Mouse (Mus musculus): ENCODE results near the gene Cdrt4.

The Cdrt4 gene

DNA sequence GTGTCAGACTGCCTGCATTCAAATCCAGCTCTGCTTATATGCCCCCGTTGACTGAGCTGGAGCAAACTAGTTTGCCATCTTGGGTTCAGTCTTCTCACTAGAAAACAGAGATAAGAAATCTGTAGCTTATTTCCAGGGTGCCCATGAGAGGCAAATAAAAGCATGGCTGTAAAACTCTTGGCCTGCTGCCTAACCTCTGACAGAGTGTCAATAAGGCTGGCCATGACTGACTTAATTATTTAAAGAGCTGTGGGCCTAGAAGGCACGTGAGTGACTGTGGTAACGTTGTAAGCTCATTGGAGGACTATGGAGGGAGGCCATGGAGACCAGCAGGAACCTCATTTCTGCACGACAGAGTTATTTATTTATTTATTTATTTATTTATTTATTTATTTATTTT is 5.5 kb upstream of the Cdrt4 start:
- no peak for DNase-seq

DNA sequence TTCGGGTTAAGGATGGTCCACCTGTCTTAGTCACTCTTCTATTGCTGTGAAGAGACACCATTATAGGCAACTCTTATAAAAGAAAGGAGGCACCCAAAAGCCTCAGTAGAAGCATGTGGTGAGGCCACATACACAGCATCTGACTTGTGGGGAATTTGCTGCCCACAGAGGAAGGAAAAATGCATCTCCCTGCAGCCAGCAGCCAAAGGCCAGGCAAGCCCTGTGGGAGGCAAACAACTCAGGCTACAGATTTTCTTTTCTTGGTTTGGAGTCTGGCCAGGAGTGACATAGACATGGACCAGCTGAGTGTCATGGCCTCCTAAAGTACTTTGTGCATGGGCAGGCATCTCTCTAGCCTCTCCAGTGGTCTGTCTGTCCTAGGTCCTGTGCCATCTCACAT is 1.4 kb upstream of the Cdrt4 start:
- DNase-seq: no peak

DNA sequence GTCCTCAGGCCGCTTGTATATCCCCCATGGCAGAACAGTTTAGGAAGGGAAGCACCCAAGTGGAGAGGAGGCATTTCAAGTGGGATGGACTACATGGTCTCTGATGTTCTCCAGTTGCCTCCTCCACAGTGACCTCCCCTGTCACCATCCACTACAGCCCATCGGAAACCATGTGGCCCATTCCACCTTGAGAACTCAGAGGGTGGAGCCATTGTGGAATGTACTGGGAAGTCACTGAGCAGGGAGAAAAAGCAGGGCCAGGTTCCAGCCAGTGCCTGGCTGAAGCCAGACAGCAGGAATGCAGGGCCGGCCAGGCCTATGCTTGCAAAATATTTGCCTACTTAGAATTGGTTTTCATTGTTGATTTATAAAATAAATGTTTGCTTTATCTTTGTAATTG is 3.8 kb downstream of the Cdrt4 start:
- no peak for DNase-seq

DNA sequence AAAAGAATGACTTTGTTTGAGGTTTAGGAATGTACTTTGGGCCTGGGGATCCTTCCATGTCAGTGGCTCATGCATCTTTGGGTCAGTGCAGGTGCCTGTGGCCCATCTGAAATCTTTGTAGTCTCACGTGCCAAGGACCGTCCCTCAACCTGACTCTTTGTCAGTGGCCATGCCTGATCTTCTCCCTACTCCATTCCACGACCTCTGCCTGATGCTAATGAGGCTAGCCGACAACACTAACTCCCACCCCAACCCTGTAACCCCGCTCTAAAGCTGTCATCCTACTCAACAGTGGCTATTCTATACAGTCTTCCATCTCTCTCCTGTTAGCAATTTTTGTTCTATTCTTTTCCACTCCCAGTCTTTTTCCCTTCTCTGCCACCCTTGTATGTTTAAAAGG is 4.2 kb downstream of the Cdrt4 start:
- DNase-seq: no peak

DNA sequence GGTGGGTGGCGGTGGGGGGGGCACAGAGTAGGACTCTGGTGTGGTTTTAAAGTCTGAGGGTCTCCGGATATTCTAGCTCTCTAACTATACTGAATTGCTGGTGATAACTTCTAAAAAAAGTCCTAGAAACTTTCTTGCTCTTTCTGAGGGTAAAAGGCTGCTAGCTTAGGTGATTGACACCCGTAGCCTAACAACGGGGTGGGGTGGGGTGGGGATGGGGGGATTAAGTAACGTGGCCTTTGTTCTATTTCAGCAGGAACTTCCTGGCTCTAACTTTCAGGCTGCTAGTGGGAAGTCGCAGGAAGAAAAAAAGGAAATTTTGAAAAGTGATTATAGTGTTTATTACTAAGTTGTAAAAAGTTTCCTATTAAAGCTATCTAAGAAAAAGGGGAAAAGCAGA is 4.8 kb downstream of the Cdrt4 start:
- no peak for DNase-seq

DNA sequence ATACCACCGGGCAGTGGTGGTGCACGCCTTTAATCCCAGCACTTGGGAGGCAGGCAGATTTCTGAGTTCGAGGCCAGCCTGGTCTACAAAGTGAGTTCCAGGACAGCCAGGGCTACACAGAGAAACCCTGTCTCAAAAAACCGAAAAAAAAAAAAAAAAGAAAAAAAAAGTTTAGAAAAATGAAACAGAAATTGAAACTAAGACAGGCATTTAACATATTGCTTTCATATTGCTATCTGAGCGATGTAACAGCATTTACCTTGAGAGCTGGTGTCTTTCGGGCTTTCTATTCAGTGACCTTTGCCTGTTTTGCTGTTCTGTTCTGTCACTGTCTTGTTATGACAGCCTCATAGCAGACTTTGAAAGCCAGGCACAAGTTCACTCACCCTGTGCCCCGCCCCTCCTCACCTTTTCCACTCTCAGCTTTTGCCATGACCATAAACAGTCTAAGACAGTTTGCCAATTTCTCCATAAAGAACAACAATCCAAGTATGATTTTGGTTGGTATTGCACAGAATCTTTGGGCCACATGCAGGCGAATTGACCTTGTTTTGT is 6.7 kb downstream of the Cdrt4 start:
- DNase-seq: no peak

DNA sequence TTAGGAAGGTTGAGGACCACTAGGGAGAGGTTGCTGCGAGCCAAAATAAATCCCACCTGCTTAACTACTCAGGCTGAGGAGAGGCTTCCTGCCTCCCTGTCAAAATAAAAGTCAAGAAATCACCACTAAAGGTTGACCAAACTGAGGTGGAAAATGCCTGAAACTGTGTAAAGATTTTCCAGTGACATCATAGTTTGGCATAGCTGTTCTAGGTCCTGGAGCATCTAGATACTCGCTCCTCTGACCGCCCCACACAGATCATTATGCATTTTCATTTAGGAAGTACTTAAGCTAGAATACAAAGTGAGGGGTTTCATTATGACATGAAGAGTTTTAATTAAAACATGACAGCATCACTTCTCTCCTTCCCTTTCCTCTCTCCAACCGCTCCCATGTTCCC is 12.3 kb downstream of the Cdrt4 start:
- DNase-seq: no peak

DNA sequence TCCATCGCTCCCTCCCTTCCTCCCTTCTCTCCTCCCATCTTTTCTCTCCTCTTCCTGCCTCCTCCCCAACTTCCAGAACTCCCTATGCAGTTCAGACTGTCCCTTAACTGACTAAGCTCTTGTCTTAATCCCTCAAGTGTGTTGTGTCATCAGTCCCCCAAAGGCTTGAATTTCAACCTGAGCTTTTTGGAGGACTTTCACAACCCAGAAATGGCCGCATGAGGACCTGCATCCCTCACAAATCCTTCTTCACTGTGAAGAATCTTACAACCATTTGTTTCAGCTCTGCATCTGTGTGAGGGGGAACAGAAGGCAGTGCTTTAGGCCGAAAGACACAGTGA is 15.4 kb downstream of the Cdrt4 start:
- DNase-seq: no peak

DNA sequence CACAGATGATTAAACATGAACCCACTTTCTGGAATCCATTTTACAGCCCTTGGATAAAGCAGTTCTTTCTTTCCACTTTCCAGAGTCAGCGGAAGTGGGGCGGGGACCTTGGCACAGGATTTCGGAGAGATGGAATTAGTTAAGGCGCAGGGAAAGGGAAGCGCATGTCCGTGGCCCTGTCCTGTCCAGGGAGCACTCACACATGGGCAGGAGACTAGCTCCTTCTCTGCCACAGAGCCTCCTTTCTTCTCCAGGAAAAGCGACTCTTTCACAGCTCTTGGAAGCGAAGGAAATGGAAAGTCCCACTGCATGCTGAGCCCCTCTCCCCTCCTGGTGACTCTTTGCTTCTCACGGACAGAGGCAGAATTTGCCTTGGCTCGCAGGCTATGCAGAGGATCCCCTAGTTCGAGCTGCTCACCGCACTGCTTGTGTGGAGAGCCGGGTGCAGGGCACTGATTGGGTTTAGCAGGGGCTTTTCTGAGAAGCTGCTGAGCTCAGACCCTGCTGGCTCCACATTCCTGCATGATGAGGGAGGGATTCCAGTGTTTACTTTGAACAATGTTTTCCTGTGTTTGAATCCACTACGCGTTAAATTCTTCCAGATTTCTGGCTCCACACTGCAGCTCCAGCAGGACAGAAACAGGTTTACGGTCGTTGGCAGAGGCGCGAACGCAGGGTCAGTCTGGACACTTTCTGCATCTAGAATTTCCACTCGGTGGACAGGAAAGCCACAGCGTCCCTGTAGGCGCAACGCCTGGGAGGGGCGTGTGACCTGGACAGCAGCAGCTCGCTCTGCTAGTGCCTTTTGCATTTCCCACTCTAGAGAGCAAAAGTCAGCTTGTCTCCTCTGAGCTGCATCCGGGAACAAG is 16.0 kb downstream of the Cdrt4 start:
- DNase-seq: peak; percentile 39

DNA sequence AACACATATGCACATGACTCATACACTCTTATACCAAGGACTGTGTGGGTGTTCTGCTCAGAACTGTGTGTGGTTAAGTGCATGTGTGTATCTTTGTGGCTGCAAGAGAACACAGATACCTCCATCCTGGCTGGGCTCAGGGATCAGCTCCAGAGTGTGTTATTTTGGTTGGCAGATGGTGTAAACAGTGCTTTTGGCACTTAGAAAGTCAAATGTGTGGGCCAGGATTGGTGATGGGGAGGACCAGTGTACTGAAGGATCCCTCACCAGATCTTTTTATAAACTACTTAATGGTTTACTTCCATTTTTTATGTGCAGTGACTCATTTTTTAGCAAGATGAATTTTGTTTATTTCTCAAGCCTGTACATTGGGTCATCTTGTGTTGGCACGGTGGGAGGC is 26.2 kb downstream of the Cdrt4 start:
- no peak for DNase-seq

DNA sequence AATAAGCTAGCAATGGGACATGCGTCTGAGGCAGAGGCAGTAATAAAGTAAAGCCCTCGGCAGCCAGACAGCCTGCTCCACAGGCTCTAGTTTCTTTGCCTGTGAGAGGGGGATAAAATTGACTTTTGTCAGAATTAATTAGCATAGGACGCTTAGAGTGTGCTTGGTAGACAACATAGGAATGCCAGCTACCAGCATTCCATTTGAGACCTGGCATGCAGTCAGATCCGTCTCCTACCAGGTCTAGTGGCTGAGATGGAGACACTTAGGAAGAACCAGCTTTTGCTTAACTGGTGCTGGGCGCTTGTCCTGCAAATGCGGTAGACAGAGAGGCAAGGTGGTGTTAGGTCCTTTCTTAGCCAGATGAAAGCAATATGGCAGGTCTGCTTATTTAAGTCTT is 27.9 kb downstream of the Cdrt4 start:
- DNase-seq: no peak

DNA sequence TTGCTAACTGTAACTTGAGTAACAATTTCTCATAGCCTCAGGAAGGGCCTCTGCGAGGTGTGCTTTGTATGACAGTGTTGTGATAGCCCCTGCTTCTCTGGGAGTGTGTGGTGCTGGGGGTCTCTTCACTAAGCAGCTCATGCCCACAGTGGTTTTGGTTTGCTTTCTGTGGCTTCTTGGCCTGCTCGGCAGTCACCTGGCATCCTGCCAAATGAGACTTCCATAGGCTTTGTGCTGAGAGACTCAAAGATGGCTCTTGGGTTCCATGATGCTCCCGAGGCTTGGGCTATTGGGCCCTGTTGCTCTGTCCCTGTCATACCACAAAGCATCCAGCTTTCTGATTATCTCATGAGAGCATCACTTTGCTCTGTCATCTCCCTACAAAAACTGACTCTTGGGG is 30.7 kb downstream of the Cdrt4 start:
- no peak for DNase-seq

DNA sequence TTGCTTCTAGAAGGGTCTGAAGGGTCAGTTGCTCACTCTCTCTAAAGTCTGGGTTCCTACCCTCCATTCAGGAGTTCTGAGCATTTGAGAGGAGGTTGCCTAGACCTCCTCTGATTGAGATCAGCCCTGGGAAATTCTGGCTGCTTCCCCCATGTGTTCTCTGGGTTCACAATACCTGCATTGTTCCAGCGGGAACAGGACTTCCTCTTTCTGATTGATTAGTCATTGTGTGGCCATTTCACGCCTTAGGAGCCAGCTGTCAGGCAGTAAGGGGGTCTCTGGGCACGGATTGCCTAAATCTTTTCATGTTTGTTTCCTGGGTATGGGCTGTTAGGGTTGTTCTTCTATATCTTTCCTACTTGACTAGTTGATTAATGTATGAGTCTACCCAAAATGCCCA is 32.8 kb downstream of the Cdrt4 start:
- no peak for DNase-seq

DNA sequence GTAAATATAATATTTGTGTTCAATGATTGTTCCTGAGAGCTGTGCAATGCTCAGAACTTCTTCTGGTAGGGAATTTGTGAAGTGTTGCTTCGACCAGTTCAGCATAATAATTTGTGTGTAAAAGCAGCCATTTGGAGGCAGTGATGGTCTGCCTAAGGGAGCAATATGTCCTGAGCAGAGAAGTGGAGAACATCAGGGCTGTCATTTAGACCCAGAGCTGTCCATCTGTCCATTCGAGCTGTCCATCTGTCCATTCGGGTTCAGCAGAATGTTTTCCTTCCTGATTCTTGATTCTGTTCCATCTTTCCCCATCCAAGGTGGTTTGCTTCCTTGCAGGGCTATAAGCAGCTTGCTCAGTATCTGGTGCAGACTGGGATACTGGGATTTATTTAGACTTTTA is 33.4 kb downstream of the Cdrt4 start:
- DNase-seq: no peak

DNA sequence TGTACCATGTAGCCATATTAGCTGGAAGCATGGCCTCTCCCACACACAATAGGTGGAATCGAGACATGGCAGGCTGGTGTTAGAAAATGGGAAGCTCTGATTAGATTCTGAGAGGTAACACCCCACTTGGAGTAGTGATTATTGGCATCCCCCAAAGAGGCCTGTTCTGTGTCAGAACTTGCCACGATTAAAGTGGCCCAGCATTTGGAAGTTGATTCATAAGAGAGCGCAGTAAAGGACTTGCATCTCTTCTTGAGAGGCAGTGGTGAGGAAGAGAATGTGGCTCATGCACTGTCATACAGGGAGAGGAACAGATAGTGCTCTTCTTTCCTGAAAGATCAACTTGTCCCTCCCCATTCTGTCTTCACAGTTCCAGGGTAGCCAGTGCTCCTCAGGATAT is 34.1 kb downstream of the Cdrt4 start:
- DNase-seq: no peak

DNA sequence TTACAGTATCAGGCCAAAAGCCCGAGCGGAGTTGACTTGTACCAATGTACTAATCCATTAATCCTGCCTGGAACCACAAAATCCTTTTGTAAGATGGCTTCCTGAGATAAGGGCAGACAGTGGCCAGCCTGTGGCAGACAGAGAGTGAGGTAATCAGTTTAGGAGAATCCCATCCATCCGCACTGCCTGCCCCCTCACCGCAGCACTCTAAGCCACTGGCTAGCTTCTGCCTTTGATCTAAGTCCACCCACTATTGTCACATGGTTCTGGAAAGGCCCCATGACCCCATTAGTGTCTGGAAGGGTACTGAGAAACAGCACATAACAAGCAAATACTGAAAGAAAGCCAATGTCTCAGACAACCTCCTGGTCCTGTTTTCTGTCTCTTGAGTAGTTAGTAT is 35.6 kb downstream of the Cdrt4 start:
- no peak for DNase-seq

DNA sequence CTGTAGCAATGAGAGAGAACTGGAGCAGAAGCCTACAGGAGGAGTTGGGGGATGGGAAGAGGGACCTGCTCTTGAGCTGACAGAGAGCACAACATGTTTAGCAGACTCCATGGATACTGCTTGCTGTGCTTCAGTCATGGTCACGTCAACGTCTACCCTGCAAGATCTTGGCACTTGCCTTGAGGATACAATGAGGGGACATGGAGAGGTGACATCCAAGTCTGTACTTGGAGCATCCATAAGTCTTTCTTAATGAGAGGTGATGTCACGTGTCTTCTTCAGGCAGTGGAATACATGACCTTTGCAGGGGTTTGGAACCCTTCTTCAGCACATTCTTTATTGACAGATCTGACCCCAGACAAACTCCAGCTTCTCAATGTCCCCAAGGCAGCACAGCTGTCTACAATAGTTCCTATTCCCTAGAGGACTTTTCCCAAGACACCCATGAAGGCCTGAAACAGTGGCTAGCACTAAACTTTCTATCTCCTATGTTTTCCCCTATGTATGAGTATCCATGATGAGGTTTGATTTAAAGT is 39.2 kb downstream of the Cdrt4 start:
- no peak for DNase-seq

DNA sequence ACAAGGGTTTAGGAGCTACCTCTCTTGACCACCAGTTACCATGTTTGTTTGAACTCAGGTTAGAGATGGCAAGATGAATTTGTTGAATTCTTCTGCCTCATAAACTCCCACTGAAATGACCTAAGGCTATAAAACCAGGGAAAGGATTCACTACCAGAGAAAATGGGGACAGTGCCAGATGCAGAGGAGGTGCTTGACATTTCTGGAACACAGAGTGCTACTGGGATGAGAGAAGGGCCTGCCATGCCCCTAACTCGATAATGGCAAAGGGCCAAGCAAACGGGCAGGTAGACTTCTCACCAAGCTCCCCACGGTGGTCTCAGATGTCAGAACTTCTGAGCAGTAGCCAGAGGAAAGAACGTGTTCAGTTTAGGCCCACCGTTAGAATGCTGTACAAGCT is 39.8 kb downstream of the Cdrt4 start:
- DNase-seq: no peak

DNA sequence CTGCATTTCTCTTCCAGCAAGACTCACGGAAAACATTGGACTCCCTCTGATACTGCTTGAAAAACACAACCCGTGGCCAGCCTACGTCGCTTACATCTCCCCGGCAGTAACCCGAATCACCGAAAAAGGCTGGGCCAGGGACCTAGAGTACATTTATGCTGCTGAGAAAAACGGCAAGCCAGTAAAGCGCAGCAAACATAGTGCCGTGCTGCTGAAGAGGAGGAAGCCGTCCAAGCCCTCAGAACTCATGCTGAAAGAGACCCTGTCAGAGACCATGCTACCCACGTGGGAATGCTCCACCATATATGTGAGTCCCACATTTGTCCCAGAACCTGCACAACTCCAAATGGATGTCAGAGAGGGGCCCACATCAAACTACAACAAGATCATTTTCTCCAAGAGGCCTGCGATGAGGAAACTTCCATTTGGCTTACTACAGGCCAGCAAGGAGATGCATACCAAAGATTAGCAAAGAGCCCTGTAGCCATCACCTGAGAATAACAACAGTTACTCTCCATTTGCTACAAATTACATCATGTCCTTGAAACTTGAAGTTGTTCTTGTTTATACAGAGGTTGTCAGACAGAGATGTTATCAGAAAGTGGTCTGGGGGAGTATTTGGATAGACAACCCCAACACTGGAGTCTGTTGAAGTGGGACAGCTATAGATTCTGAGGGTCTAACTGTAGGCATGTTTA is 41.7 kb downstream of the Cdrt4 start:
- no peak for DNase-seq

DNA sequence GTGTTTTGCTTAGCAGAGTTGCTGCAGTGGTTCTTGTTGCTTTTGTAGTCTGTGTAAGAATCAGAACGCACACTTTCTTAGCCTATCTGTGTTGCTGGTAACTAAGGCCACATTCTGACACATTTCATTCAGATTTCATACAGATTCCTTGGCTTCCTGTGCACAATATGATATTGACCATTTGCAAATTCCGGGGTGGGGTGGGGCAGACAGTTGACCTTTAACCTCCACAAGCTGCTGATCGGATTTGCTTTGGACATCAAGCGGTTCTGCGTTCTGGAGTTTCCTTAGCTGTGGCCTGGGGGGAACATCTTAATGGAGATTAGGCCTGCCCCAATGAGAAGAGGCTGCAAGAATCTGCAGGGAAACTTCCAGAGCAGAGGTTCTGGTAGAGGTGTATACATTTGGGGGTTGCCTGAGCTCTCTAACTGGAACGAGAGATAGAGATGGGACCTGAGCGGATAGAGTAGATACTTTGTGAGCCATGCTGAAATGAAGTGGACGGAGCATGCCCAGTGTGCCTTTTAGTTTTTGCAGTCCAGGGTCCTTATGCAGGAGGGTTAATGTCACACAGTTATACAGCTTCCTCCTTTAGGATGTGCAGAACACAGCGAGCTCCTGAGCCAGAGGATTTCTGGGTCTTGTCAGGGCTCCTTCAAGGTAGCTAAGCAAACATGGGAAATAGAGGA is 44.2 kb downstream of the Cdrt4 start:
- DNase-seq: no peak

DNA sequence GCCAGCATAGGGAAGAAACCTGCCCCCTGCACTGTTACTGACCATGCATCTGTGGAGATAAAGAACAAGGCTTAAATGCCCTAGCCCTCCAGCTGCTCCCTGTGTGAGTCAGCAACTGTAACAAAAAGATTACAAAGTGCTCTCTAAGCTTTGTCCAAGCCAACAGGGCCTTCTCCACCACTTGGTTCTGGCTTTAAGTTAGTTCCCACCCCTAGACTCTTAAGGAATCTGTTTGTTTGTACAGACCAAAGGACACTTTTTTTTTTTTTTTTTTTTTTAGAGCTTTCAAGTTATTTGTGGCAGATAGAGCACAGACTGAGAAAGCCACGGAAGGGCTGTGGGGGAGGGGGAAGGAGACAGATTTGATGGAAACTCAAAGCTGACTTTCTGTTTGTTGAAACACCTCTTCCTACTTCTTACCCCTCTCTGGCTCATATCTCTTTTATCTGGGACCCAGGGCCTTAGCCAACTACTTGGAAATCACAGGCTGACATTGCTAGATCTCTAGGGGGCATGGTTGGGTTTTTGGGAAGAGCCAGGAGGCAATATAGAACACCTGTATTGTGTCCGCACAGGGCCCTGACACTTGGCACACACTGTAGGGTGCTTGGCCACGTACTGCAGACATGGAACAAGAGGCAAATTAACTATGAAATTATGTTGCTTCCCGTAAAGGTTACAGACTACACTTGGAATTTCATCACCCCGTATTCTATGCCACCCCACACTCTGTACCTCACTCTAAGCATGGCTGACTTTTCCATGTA is 44.9 kb downstream of the Cdrt4 start:
- DNase-seq: no peak

DNA sequence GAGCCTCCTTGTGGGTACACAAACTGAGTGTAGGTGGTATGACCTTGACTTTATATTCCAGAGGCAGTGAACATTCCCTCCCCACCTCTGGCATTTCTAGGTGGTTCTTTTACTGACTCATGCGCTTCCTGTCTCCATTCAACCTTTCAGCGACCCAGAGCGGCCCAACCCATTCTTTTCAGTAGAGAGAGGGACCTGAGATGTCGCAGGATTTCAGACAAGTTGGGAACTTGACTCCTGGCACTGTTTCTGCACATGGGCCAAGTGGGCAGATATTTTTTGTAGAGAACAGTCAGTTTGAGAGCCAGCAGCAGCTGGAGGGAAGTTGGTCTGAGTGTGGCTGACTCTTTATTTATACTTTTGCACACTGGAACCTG is 45.5 kb downstream of the Cdrt4 start:
- DNase-seq: no peak

All from right cerebral cortex, postnatal 4 days (tissue).